Mouse (Mus musculus) kidney, adult 9 months (tissue): ENCODE measurements around the gene Cabp2.
A peak's percentile ranks its signal among the peaks of the same experiment; 100 is the strongest.

Source experiments
- DNase-seq: peaks from one replicate; pipeline ENCODE4 v3.0.0; 2022

Gene Cabp2

GRCm38 (mm10) chr19:4083826-4084225, 2.4 kb downstream of the Cabp2 start:
- DNase-seq = no peak

- peak; percentile 74 for DNase-seq
These were observed 3.6 kb downstream of the Cabp2 start for GRCm38 (mm10) chr19:4084984-4085383.

GRCm38 (mm10) chr19:4086156-4086555, 4.8 kb downstream of the Cabp2 start:
- DNase-seq = no peak

GRCm38 (mm10) chr19:4087090-4087489, 5.7 kb downstream of the Cabp2 start:
- DNase-seq = no peak

GRCm38 (mm10) chr19:4088146-4088545, 6.8 kb downstream of the Cabp2 start:
- no peak for DNase-seq

GRCm38 (mm10) chr19:4089128-4089527, 7.8 kb downstream of the Cabp2 start:
- DNase-seq = no peak

- DNase-seq = no peak
These were observed 9.1 kb downstream of the Cabp2 start for GRCm38 (mm10) chr19:4090446-4090845.

- no peak for DNase-seq
These were observed 10.0 kb downstream of the Cabp2 start for GRCm38 (mm10) chr19:4091383-4091782.

GRCm38 (mm10) chr19:4092750-4093149, 11.4 kb downstream of the Cabp2 start:
- DNase-seq = no peak

GRCm38 (mm10) chr19:4093772-4094171, 12.4 kb downstream of the Cabp2 start:
- DNase-seq = no peak

GRCm38 (mm10) chr19:4094348-4094747, 13.0 kb downstream of the Cabp2 start:
- DNase-seq = no peak

GRCm38 (mm10) chr19:4094774-4095303, 13.5 kb downstream of the Cabp2 start:
- no peak for DNase-seq

GRCm38 (mm10) chr19:4095802-4096201, 14.4 kb downstream of the Cabp2 start:
- no peak for DNase-seq

GRCm38 (mm10) chr19:4096642-4097440, 15.5 kb downstream of the Cabp2 start, which contains the start of gene Cdk2ap2:
Cdk2ap2 (plus strand) TSS chr19:4097182.
- peak; percentile 100 for DNase-seq

GRCm38 (mm10) chr19:4097441-4097825, 16.1 kb downstream of the Cabp2 start:
- DNase-seq = peak; percentile 93

GRCm38 (mm10) chr19:4098426-4098825, 17.0 kb downstream of the Cabp2 start:
- no peak for DNase-seq

- peak; percentile 97 for DNase-seq
These were observed 17.7 kb downstream of the Cabp2 start for GRCm38 (mm10) chr19:4099056-4099455.

- peak; percentile 71 for DNase-seq
These were observed 18.7 kb downstream of the Cabp2 start, which contains the start of gene Pitpnm1 for GRCm38 (mm10) chr19:4099837-4100717. Pitpnm1 (plus strand) TSS chr19:4099998.

GRCm38 (mm10) chr19:4100718-4101261, 19.4 kb downstream of the Cabp2 start:
- DNase-seq = no peak

GRCm38 (mm10) chr19:4101466-4101865, 20.1 kb downstream of the Cabp2 start:
- DNase-seq = no peak

- no peak for DNase-seq
These were observed 20.7 kb downstream of the Cabp2 start for GRCm38 (mm10) chr19:4102049-4102448.

GRCm38 (mm10) chr19:4102626-4103025, 21.2 kb downstream of the Cabp2 start:
- DNase-seq = no peak

- DNase-seq = no peak
These were observed 21.9 kb downstream of the Cabp2 start for GRCm38 (mm10) chr19:4103294-4103693.
